Mouse (Mus musculus) adrenal gland, postnatal 0 days (tissue): ENCODE results near the gene Sp6. TPM values are rescaled to one million over a fixed set of nuclear protein-coding genes. Genes with fewer than 3 reads are reported as not detected.

Experiments
- microRNA-seq: library from miRNA; unstranded; fragments of <30 nt; microRNA quantifications from one replicate; pipeline ENCODE4, GENCODE M21; 2016; ENCODE audit warnings: borderline replicate concordance; ENCODE audit not compliant: insufficient number of aligned reads
- polyA plus RNA-seq: library from polyadenylated mRNA; unstranded; fragments of >200 nt; fragmentation: Nextera tagmentation; extraction: Ambion mirVana; gene quantifications from 2 replicates; pipeline ENCODE4 v1.2.1, GENCODE M21; 2015

Gene Sp6
- not detected in 2 replicates for polyA plus RNA-seq

DNA sequence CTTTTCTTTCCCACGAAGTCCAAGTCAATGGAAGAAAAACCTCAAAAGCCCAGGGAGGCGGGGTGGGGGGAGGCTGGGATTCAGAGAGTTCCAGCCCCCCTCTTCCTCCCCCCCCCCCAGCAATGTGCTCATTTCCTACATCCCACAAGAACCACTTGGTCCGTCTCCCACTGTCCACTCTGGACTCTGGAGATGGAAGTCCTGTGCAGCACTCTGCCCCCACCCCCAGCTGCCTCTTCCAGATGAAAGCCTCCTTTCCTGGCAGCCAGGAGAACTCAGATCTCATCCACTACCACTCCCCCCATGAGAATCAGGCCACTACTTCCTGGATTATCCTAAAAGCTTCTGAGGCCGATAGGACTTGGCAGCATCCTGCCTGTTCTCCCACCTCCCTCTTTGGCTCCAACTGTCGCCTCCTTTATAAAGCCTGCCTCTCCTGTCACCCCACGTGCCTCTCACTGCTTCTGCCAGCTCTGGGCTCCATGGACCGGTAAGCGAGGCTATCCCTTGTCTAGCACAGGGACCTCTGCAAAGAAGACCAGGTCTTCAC is at the start of gene Sp6:
Gene Sp6 (plus strand): TSS at position 274 of the 550 bp plus-strand sequence.

GRCm38 (mm10) chr11:96982859-96983258 is 30.3 kb upstream of the Sp6 start, which contains the start of gene Sp2:
TSS of gene Sp2 (minus strand) at chr11:96982959.

DNA sequence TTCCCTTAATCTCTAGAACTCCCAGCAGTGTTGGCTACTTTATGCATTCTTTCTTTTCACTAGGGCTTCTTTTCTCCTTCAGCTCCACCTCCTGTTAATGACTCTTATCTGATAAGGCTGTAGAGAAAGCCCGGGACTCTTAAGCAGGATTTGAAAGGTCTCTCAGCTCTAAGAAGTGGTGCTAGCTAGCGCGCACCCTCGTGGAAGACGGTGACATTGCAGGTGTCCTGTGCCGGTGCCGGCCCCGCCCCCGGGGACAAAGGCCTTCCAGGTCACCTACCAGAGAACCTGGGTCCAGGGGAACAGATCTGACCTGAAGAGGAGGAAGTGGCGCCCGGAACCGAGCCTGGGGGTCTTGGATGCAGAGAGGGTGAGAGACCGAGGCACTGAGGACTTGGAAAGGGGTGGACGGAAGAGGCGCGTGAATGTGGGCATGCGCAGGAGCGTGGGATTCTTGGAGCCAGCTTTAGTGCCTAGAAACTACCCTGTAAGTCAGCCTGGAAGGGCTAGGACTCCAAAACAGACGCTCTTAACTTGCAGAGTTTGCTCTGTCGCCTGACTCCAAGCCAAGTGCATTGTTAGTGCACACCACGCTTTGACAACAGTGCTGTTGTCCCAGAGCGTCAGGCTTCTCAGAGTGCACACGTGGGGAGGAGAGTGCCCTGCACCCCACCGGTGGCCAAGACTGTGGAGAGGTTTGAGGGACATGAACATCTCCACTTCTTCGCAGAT is 16.7 kb downstream of the Sp6 start, which contains the start of gene Scrn2:
Gene Scrn2 (plus strand): TSS at position 253 of the 732 bp plus-strand sequence.

GRCm38 (mm10) chr11:97041022-97041899 is 28.1 kb downstream of the Sp6 start, which contains the start of the genes Lrrc46 and Mrpl10:
TSS of gene Lrrc46 (minus strand) at chr11:97041407.
TSS of gene Mrpl10 (plus strand) at chr11:97041560.

GRCm38 (mm10) chr11:97050216-97050943 is 37.2 kb downstream of the Sp6 start, which contains the start of gene Osbpl7:
TSS of gene Osbpl7 (plus strand) at chr11:97050628.

Small RNA genes within 50 kb of the gene (microRNA-seq; reads per million reads assigned to microRNA genes)
- gene Mir8103, result not detected

Other genes with a start within 250 kb of the Sp6 start
- gene Snx11, start 235.8 kb upstream of the Sp6 start, polyA plus RNA-seq, result 10.9 and 12.8 TPM in 2 replicates
- 44.7 and 58.2 TPM in 2 replicates for gene Cbx1, start 224.3 kb upstream of the Sp6 start, polyA plus RNA-seq
- 55.8 and 96.5 TPM in 2 replicates for gene Nfe2l1, start 183.4 kb upstream of the Sp6 start, polyA plus RNA-seq
- 116 and 179 TPM in 2 replicates for gene Copz2, start 163.5 kb upstream of the Sp6 start, polyA plus RNA-seq
- gene Cdk5rap3, start 96.9 kb upstream of the Sp6 start, polyA plus RNA-seq, result 67.4 and 76.8 TPM in 2 replicates
- 1.4 and 1.9 TPM in 2 replicates for gene Prr15l, start 85.3 kb upstream of the Sp6 start, polyA plus RNA-seq
- gene Pnpo, start 69.4 kb upstream of the Sp6 start, polyA plus RNA-seq, result 26.1 and 40.0 TPM in 2 replicates
- 13.0 and 14.4 TPM in 2 replicates for gene Sp2, start 30.4 kb upstream of the Sp6 start, polyA plus RNA-seq
- gene Scrn2, start 16.5 kb downstream of the Sp6 start, polyA plus RNA-seq, result 19.7 and 38.7 TPM in 2 replicates
- gene Lrrc46, start 28.0 kb downstream of the Sp6 start, polyA plus RNA-seq, result 1.7 TPM in 2 replicates
- gene Mrpl10, start 28.2 kb downstream of the Sp6 start, polyA plus RNA-seq, result 60.0 and 107 TPM in 2 replicates
- 5.1 and 9.9 TPM in 2 replicates for gene Osbpl7, start 37.2 kb downstream of the Sp6 start, polyA plus RNA-seq
- 0.28 and 0.50 TPM in 2 replicates for gene Tbx21, start 101.9 kb downstream of the Sp6 start, polyA plus RNA-seq
- 4.4 and 5.1 TPM in 2 replicates for gene Tbkbp1, start 138.1 kb downstream of the Sp6 start, polyA plus RNA-seq
- 16.4 and 17.9 TPM in 2 replicates for gene Kpnb1, start 174.5 kb downstream of the Sp6 start, polyA plus RNA-seq